Mouse (Mus musculus): ENCODE results near the gene Ddx41.

GRCm38 (mm10) chr13:55500575-55500974 lies 35.9 kb downstream of the Ddx41 start:
- TF ChIP-seq EP300 (IDR thresholded peaks at IDR 0.05; ENCODE audit: low read depth): no peak
- no peak for TF ChIP-seq CTCF (IDR thresholded peaks at IDR 0.05; ENCODE audit: low read depth)

All from heart, postnatal 0 days (tissue).